Mouse (Mus musculus): ENCODE data around the gene Tmprss13.

- TF ChIP-seq CTCF (IDR thresholded peaks at IDR 0.05; ENCODE audit: borderline replicate concordance, insufficient read depth, low read length) = no peak
- TF ChIP-seq POLR2A (IDR thresholded peaks at IDR 0.05; ENCODE audit: low read depth, low read length) = no peak
Measured at GRCm38 (mm10) chr9:45291481-45292168, 27.3 kb upstream of the Tmprss13 start.

Data from embryonic fibroblast, embryonic 13.5 days (primary cell).